Mouse (Mus musculus) intestine, embryonic 16.5 days (tissue): ENCODE measurements at regions not wholly inside any gene's neighbourhood (a gene's known extent, or its start where the extent isn't known, plus 50 kb on each side); places are given as distances from the start of the nearest gene placed in this dataset.
A peak's percentile ranks its signal among the peaks of the same experiment; 100 is the strongest.

Experiments
- ATAC-seq: fragments of 200-750 bp; cut with Nextera tagmentation; 2 replicates; pipeline ENCODE4 v1.8.0; 2017; ENCODE audit warnings: moderate TSS enrichment, moderate library complexity
- H3K27ac ChIP-seq: fragments of 300-500 bp; sonication (generic); 2 replicates; pipeline ENCODE4 v1.5.1; 2014; ENCODE audit warnings: mild to moderate bottlenecking, low read length
- H3K27me3 ChIP-seq: fragments of 300-500 bp; sonication (generic); replicated peaks from 2 replicates; pipeline ENCODE4 v1.6.1; 2014; ENCODE audit warnings: low read length, control low read depth, mixed read lengths; ENCODE audit not compliant: control insufficient read depth, insufficient read depth
- H3K36me3 ChIP-seq: fragments of 300-500 bp; sonication (generic); 2 replicates; pipeline ENCODE4 v1.6.1; 2014; ENCODE audit warnings: low read length, control low read depth; ENCODE audit not compliant: control insufficient read depth, insufficient read depth
- H3K4me1 ChIP-seq: fragments of 300-500 bp; sonication (generic); 2 replicates; pipeline ENCODE4 v1.6.1; 2014; ENCODE audit warnings: low read length, control low read depth, mixed read lengths; ENCODE audit not compliant: control insufficient read depth, insufficient read depth
- H3K4me2 ChIP-seq: fragments of 300-500 bp; sonication (generic); 2 replicates; pipeline ENCODE4 v1.6.1; 2014; ENCODE audit warnings: low read depth, low read length, control low read depth
- H3K4me3 ChIP-seq: fragments of 300-500 bp; sonication (generic); 2 replicates; pipeline ENCODE4 v1.5.1; 2014; ENCODE audit warnings: mild to moderate bottlenecking, low read length
- H3K9ac ChIP-seq: fragments of 300-500 bp; sonication (generic); 2 replicates; pipeline ENCODE4 v1.6.1; 2014; ENCODE audit warnings: low read depth, low read length
- H3K9me3 ChIP-seq: fragments of 300-500 bp; sonication (generic); 2 replicates; pipeline ENCODE4 v1.6.1; 2016; ENCODE audit warnings: low read length, control low read depth; ENCODE audit not compliant: control insufficient read depth
- WGBS: fragments of 180-500 bp; shearing (Covaris S2); extraction: QIAGEN DNeasy Blood & Tissue Kit; methylation state at CpG from one replicate; pipeline ENCODE4 v1.1.7; 2014; 5-methylcytosine and 5-hydroxymethylcytosine counted together

DNA sequence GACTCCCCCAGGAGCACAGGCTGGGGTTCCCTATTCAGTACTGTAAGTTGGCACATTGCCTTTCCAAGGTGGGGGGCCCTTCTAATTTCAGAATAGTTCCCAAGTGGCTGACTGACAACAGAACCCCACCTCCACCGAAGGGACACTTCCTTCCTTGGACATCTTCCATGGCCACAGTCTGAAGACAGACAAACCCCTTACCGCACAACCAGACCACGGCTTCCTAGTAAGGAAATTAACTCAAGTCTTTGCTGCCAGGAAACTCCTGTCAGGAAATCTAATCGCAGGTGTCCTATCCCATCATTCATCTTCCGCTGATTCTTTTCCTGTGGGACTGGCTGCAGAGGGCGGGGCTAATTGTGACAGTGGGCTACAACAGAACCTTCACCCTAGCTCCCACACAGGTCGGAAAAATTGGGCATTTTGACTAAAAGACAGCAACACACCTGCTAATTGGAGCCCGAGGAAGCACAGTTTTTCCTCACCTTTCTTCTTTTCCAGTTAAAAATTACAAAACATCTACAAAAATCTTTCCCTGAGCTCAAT, 309.8 kb downstream of the Ankrd50 start:
- WGBS, result 73% methylated on average over 8 of the region's 8 CpGs
- H3K4me2 ChIP-seq, result no peak overlapping the region
- H3K27me3 ChIP-seq, result no peaks in the 10 kb centered on the region
- ATAC-seq, result no peak
- H3K36me3 ChIP-seq, result no peaks in the 10 kb centered on the region
- H3K4me1 ChIP-seq, result no peaks in the 10 kb centered on the region
- H3K4me3 ChIP-seq, result no peak overlapping the region
- no peak overlapping the region for H3K27ac ChIP-seq
- no peaks in the 10 kb centered on the region for H3K9me3 ChIP-seq
- no peak overlapping the region for H3K9ac ChIP-seq

DNA sequence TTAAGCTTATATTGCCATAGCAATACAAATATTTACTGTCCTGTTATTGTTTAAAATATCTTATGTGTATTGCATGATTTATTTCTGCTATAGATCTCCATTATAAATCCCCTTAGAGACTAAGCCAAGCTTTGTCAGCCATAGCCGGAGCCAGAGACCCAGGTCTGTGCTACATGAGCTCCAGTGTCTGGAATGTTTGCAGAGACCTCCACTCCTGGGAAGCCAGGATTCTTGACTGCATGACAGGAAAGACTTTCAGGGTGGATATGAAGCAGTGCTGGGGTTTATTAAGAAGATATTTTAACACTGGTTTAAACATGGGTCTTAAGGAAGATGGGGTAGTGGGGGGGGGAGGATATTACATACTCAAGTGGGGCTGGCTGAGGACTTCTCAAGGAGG, 332.2 kb downstream of the Ankrd50 start:
- Histone ChIP-seq H3K4me1 (0 out of 2 replicates have a peak, but pooled peaks cover 2% of the 10 kb centered on the region), H3K4me2 (no peak overlapping the region), H3K27ac (no peak overlapping the region), H3K36me3 (no peaks in the 10 kb centered on the region), H3K9ac (no peak overlapping the region), H3K9me3 (no peaks in the 10 kb centered on the region), H3K4me3 (no peak overlapping the region), H3K27me3 (no peaks in the 10 kb centered on the region)
- WGBS, result 54% methylated on average over 1 of the region's 1 CpGs
- 0 out of 2 replicates have a peak, but pooled peaks have one; percentile 59 for ATAC-seq

DNA sequence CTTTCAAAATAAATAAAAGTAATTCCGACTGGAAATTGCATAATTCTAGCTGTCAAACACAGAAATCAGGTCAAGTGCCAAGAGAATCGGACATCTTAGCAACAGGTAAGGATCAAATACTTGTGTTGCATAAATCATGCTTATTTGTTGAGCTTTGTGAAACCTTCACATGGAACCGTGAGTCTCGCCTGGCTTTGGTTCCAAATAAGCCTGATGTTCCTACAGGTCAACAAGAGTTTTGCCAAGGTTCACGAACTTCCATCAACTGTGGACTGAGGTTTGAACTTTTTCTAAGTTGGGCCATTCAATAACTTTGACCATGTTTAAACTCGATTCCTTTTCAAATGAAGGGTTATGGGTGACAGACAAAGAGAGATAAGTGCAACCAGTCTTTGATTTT, 332.8 kb downstream of the Ankrd50 start:
- no peaks in the 10 kb centered on the region for H3K27me3 ChIP-seq
- 72% methylated on average over 6 of the region's 6 CpGs for WGBS
- no peak overlapping the region for H3K4me2 ChIP-seq
- no peak overlapping the region for H3K27ac ChIP-seq
- no peaks in the 10 kb centered on the region for H3K9me3 ChIP-seq
- H3K4me3 ChIP-seq, result no peak overlapping the region
- no peaks in the 10 kb centered on the region for H3K36me3 ChIP-seq
- no peak overlapping the region for H3K9ac ChIP-seq
- ATAC-seq, result no peak
- H3K4me1 ChIP-seq, result 0 out of 2 replicates have a peak, but pooled peaks cover 2% of the 10 kb centered on the region

GRCm38 (mm10) chr3:38146663-38147062, 338.0 kb downstream of the Ankrd50 start:
- Histone ChIP-seq H3K9ac (no peak overlapping the region), H3K4me1 (no peaks in the 10 kb centered on the region), H3K4me3 (no peak overlapping the region), H3K4me2 (no peak overlapping the region), H3K36me3 (no peaks in the 10 kb centered on the region), H3K27me3 (no peaks in the 10 kb centered on the region), H3K9me3 (no peaks in the 10 kb centered on the region), H3K27ac (no peak overlapping the region)
- ATAC-seq, result no peak
- 77% methylated on average over 2 of the region's 2 CpGs for WGBS

- Histone ChIP-seq H3K4me2 (no peak overlapping the region), H3K27ac (no peak overlapping the region), H3K27me3 (no peaks in the 10 kb centered on the region), H3K36me3 (no peaks in the 10 kb centered on the region), H3K4me3 (no peak overlapping the region), H3K4me1 (no peaks in the 10 kb centered on the region), H3K9me3 (no peaks in the 10 kb centered on the region), H3K9ac (no peak overlapping the region)
- ATAC-seq, result no peak
- 69% methylated on average over 2 of the region's 2 CpGs for WGBS
Observed at GRCm38 (mm10) chr3:38145444-38145843, 339.2 kb downstream of the Ankrd50 start.

- no peak for ATAC-seq
- no peak overlapping the region for H3K4me2 ChIP-seq
- H3K4me3 ChIP-seq, result no peak overlapping the region
Observed at GRCm38 (mm10) chr3:38144650-38145049, 340.0 kb downstream of the Ankrd50 start.

DNA sequence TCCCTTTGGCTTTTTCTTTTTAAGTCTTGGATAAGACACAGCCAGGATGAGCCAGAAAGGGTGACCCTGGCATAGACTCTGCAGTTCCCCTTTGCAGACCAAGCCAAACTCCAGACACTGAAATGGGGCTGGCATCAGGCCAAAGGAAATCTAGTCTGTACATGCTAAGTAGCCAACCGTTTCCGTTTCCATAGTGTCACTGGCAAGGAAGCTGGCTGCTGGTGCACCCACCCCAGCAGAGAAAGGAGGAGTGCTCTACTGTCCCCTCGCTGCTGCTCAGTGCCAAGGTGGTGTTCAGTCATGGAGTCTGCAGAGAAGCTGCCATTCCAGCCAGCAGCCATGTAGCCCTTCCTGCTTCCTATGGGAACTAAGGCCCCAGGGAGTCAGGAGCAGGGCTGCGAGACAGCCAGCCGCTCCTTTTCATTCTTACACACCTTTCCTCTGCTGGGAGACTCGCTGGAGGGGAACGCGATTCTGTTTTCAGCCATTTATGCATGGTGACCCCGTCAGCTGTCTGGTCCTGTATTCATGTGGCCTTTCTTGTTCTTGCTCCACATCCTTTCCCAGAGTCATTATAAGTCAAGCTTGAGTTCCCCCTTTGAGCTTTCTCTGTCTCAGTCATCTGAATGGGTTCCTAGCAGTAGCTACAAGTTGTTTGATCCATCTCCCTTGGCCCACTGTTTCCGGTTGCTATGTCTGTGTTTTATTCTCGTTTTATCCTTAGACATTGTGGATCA, 341.3 kb downstream of the Ankrd50 start:
- WGBS, result 67% methylated on average over 11 of the region's 11 CpGs
- H3K9me3 ChIP-seq, result no peaks in the 10 kb centered on the region
- no peak overlapping the region for H3K27ac ChIP-seq
- no peak overlapping the region for H3K9ac ChIP-seq
- H3K4me3 ChIP-seq, result no peak overlapping the region
- no peaks in the 10 kb centered on the region for H3K4me1 ChIP-seq
- H3K4me2 ChIP-seq, result no peak overlapping the region
- no peaks in the 10 kb centered on the region for H3K36me3 ChIP-seq
- H3K27me3 ChIP-seq, result no peaks in the 10 kb centered on the region
- peak; percentile 52 for ATAC-seq

More at GRCm38 (mm10) chr3:38144650-38145049, 340.0 kb downstream of the Ankrd50 start:
- Histone ChIP-seq H3K9me3 (no peaks in the 10 kb centered on the region), H3K27ac (no peak overlapping the region), H3K4me1 (no peaks in the 10 kb centered on the region), H3K9ac (no peak overlapping the region), H3K27me3 (no peaks in the 10 kb centered on the region), H3K36me3 (no peaks in the 10 kb centered on the region)

GRCm38 (mm10) chr3:38139387-38139786, 345.3 kb downstream of the Ankrd50 start:
- Histone ChIP-seq H3K27ac (no peak overlapping the region), H3K36me3 (no peaks in the 10 kb centered on the region), H3K27me3 (no peaks in the 10 kb centered on the region), H3K4me2 (no peak overlapping the region), H3K4me1 (no peaks in the 10 kb centered on the region), H3K9me3 (no peaks in the 10 kb centered on the region), H3K9ac (no peak overlapping the region), H3K4me3 (no peak overlapping the region)
- ATAC-seq, result no peak
- 92% methylated on average over 4 of the region's 4 CpGs for WGBS

- Histone ChIP-seq H3K4me3 (no peak overlapping the region), H3K4me2 (no peak overlapping the region), H3K4me1 (no peaks in the 10 kb centered on the region), H3K9ac (no peak overlapping the region), H3K36me3 (no peaks in the 10 kb centered on the region), H3K27ac (no peak overlapping the region), H3K9me3 (no peaks in the 10 kb centered on the region), H3K27me3 (no peaks in the 10 kb centered on the region)
- ATAC-seq, result no peak
- 76% methylated on average over 5 of the region's 5 CpGs for WGBS
Observed at GRCm38 (mm10) chr3:38138014-38138413, 346.6 kb downstream of the Ankrd50 start.
